Mouse (Mus musculus) intestine, embryonic 14.5 days (tissue): ENCODE measurements at regions not wholly inside any gene's neighbourhood (a gene's known extent, or its start where the extent isn't known, plus 50 kb on each side); places are given as distances from the start of the nearest gene placed in this dataset.

Experiments used
- ATAC-seq: fragments of 200-750 bp; cut with Nextera tagmentation; replicated peaks from 2 replicates; pipeline ENCODE4 v1.8.0; 2017; ENCODE audit warnings: low read depth, moderate number of reproducible peaks, moderate TSS enrichment, moderate library complexity; ENCODE audit not compliant: low FRiP score, low TSS enrichment
- DNase-seq: peaks from one replicate; pipeline ENCODE4 v3.0.0-alpha.2; 2018; ENCODE audit warnings: low spot score
- H3K27ac ChIP-seq: fragments of 300-500 bp; sonication (generic); 2 replicates; pipeline ENCODE4 v1.5.1; 2014; ENCODE audit warnings: low read depth, mild to moderate bottlenecking, control low read depth
- H3K27me3 ChIP-seq: fragments of 300-500 bp; sonication (generic); replicated peaks from 2 replicates; pipeline ENCODE4 v1.6.1; 2014; ENCODE audit warnings: low read length, control low read depth; ENCODE audit not compliant: control insufficient read depth, insufficient read depth
- H3K36me3 ChIP-seq: fragments of 300-500 bp; sonication (generic); 2 replicates; pipeline ENCODE4 v1.6.1; 2014; ENCODE audit warnings: low read length, control low read depth; ENCODE audit not compliant: control insufficient read depth, insufficient read depth
- H3K4me1 ChIP-seq: fragments of 300-500 bp; sonication (generic); replicated peaks from 2 replicates; pipeline ENCODE4 v1.6.1; 2014; ENCODE audit warnings: low read length, control low read depth, mixed read lengths; ENCODE audit not compliant: control insufficient read depth, insufficient read depth
- H3K4me2 ChIP-seq: fragments of 300-500 bp; sonication (generic); 2 replicates; pipeline ENCODE4 v1.6.1; 2014; ENCODE audit warnings: low read length
- H3K4me3 ChIP-seq: fragments of 300-500 bp; sonication (generic); 2 replicates; pipeline ENCODE4 v1.5.1; 2014; ENCODE audit warnings: low read depth, low read length, control low read depth, mixed read lengths
- H3K9ac ChIP-seq: fragments of 300-500 bp; sonication (generic); 2 replicates; pipeline ENCODE4 v1.6.1; 2014; ENCODE audit warnings: mild to moderate bottlenecking, low read length
- H3K9me3 ChIP-seq: fragments of 300-500 bp; sonication (generic); 2 replicates; pipeline ENCODE4 v1.6.1; 2016; ENCODE audit warnings: low read length, control low read depth; ENCODE audit not compliant: control insufficient read depth
- WGBS: fragments of 180-500 bp; shearing (Covaris S2); extraction: QIAGEN DNeasy Blood & Tissue Kit; methylation state at CpG from one replicate; pipeline ENCODE4 v1.1.7; 2014; 5-methylcytosine and 5-hydroxymethylcytosine counted together

GRCm38 (mm10) chr4:31463130-31463698 lies 500.7 kb upstream of the Map3k7 start:
- 91% methylated on average over 5 of the region's 5 CpGs for WGBS
- DNase-seq (no peak), ATAC-seq (no peak)

GRCm38 (mm10) chr4:31468306-31468705 lies 495.6 kb upstream of the Map3k7 start:
- no peak overlapping the region for H3K4me2 ChIP-seq
- no peaks in the 10 kb centered on the region for H3K9me3 ChIP-seq
- DNase-seq (no peak), ATAC-seq (no peak)
- H3K27ac ChIP-seq: peak overlapping the region; percentile 2; the same call in 1 of the 2 replicates
- H3K4me3 ChIP-seq: no peak overlapping the region
- H3K4me1 ChIP-seq: no peaks in the 10 kb centered on the region; the same call in 1 of the 2 replicates
- no peaks in the 10 kb centered on the region for H3K27me3 ChIP-seq
- H3K36me3 ChIP-seq: no peaks in the 10 kb centered on the region
- no peak overlapping the region for H3K9ac ChIP-seq
- 75% methylated on average over 9 of the region's 9 CpGs for WGBS

More at GRCm38 (mm10) chr4:31463130-31463698, 500.7 kb upstream of the Map3k7 start:
- Histone ChIP-seq H3K4me3 (no peak overlapping the region), H3K27me3 (no peaks in the 10 kb centered on the region), H3K9me3 (no peaks in the 10 kb centered on the region), H3K9ac (no peak overlapping the region), H3K36me3 (no peaks in the 10 kb centered on the region), H3K4me2 (no peak overlapping the region), H3K27ac (no peak overlapping the region), H3K4me1 (no peaks in the 10 kb centered on the region)

GRCm38 (mm10) chr4:31469803-31470202 lies 494.1 kb upstream of the Map3k7 start:
- peak overlapping the region; percentile 27; the same call in 1 of the 2 replicates for H3K27ac ChIP-seq
- H3K4me2 ChIP-seq: no peak overlapping the region
- no peaks in the 10 kb centered on the region for H3K36me3 ChIP-seq
- no peaks in the 10 kb centered on the region for H3K27me3 ChIP-seq
- H3K4me1 ChIP-seq: no peaks in the 10 kb centered on the region; the same call in 1 of the 2 replicates
- H3K9me3 ChIP-seq: no peaks in the 10 kb centered on the region
- DNase-seq (no peak), ATAC-seq (no peak)
- no peak overlapping the region for H3K9ac ChIP-seq
- 31% methylated on average over 4 of the region's 4 CpGs for WGBS
- no peak overlapping the region for H3K4me3 ChIP-seq

- Histone ChIP-seq H3K36me3 (no peaks in the 10 kb centered on the region), H3K9ac (no peak overlapping the region), H3K4me1 (no peaks in the 10 kb centered on the region), H3K9me3 (no peaks in the 10 kb centered on the region), H3K27ac (no peak overlapping the region), H3K4me2 (no peak overlapping the region), H3K27me3 (no peaks in the 10 kb centered on the region), H3K4me3 (no peak overlapping the region)
- no peak for ATAC-seq
- DNase-seq: no peak
- 88% methylated on average over 3 of the region's 3 CpGs for WGBS
These were observed 471.4 kb upstream of the Map3k7 start for GRCm38 (mm10) chr4:31492535-31492934.

GRCm38 (mm10) chr4:31493087-31493511 lies 470.8 kb upstream of the Map3k7 start:
- ATAC-seq (no peak), DNase-seq (no peak)
- H3K4me3 ChIP-seq: no peak overlapping the region
- H3K27ac ChIP-seq: no peak overlapping the region
- no peaks in the 10 kb centered on the region for H3K4me1 ChIP-seq
- no peak overlapping the region for H3K4me2 ChIP-seq
- no peaks in the 10 kb centered on the region for H3K9me3 ChIP-seq
- H3K27me3 ChIP-seq: no peaks in the 10 kb centered on the region
- no peak overlapping the region for H3K9ac ChIP-seq
- no peaks in the 10 kb centered on the region for H3K36me3 ChIP-seq
- 83% methylated on average over 3 of the region's 3 CpGs for WGBS

DNA sequence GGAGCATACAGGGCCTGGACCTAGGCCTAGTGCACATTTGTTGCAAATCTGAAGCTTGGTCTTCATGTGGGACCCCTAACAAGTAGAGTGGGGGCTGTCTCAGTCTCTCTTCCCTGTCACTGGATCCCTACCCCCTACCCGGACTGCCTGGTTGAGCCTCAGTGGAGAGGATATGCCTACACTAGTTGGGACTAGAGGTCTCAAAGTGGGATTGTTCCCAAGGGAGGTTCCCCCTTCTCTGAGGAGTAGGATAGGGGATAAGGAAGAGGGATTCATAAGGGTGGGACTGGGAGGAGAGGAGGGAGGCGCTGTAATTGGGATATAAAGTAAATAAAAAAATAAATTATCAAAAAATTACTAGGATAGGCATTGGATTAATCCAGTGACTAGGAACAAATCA lies 464.0 kb upstream of the Map3k7 start:
- WGBS: 95% methylated on average over 2 of the region's 2 CpGs
- Histone ChIP-seq H3K27ac (no peak overlapping the region), H3K4me2 (no peak overlapping the region), H3K9ac (no peak overlapping the region), H3K9me3 (no peaks in the 10 kb centered on the region), H3K4me3 (no peak overlapping the region), H3K27me3 (no peaks in the 10 kb centered on the region), H3K4me1 (no peaks in the 10 kb centered on the region), H3K36me3 (no peaks in the 10 kb centered on the region)
- no peak for DNase-seq
- ATAC-seq: no peak

DNA sequence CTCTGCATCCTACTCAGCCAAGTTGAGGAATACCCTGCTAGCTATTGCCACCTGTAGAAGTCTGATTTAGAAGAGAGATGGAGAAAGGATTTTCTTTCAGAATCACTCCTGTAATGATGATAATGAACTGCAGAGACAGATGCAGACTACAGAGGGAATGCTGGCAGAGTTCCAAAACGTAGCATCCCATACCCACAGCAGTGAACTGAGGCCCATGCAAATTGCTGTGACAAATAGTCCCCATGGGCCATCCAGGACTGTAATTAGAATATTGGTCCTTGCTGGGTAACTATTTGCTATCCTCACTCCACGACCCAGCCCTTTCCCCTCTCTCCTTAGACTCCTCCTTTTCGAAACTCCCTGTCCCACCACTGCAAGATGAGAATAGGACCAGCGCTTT lies 463.5 kb upstream of the Map3k7 start:
- no peak overlapping the region for H3K27ac ChIP-seq
- H3K9me3 ChIP-seq: no peaks in the 10 kb centered on the region
- no peak overlapping the region for H3K4me2 ChIP-seq
- WGBS: 77% methylated on average over 4 of the region's 4 CpGs
- no peaks in the 10 kb centered on the region for H3K27me3 ChIP-seq
- ATAC-seq (no peak), DNase-seq (no peak)
- no peaks in the 10 kb centered on the region for H3K36me3 ChIP-seq
- no peak overlapping the region for H3K9ac ChIP-seq
- H3K4me3 ChIP-seq: no peak overlapping the region
- no peaks in the 10 kb centered on the region for H3K4me1 ChIP-seq

DNA sequence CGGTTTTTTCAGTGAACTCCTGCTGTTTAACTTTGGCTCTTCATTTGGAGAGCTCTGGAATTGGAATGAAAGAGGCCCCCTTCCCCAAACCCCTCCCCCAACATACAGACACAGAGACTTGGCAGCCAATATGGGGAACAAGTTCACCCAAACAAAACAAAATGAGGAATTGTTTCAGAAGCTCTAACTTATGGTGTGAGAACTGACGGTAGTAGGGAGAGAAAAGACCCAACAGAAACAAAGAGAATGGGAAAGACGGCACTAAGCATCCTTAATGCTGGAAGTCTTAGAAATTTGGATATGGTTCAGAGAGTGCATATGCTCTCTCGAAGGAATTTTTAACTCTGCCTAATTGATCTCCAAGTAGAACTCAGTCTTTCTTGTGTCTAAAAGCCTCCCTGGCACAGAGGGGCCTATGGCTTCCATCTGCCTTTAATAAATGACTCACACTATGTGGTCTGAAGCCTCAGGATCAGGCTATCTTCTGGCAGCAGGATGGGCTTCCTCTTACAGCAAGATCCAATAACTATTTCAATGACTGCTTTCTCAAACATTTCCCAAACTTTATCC lies 438.2 kb upstream of the Map3k7 start:
- no peak overlapping the region for H3K27ac ChIP-seq

GRCm38 (mm10) chr4:31536811-31537210 lies 427.1 kb upstream of the Map3k7 start:
- 31% methylated on average over 1 of the region's 1 CpGs for WGBS
- Histone ChIP-seq H3K9ac (no peak overlapping the region), H3K4me1 (0 out of 2 replicates have a peak, but pooled peaks cover 4% of the 10 kb centered on the region), H3K27me3 (no peaks in the 10 kb centered on the region), H3K36me3 (no peaks in the 10 kb centered on the region), H3K4me3 (no peak overlapping the region), H3K27ac (no peak overlapping the region), H3K9me3 (no peaks in the 10 kb centered on the region), H3K4me2 (no peak overlapping the region)
- ATAC-seq: peak; percentile 72; the same call in 1 of the 2 replicates
- DNase-seq: no peak

More for the DNA sequence above, 438.2 kb upstream of the Map3k7 start:
- no peak for ATAC-seq
- no peaks in the 10 kb centered on the region for H3K9me3 ChIP-seq
- H3K36me3 ChIP-seq: no peaks in the 10 kb centered on the region
- no peak overlapping the region for H3K9ac ChIP-seq
- H3K4me3 ChIP-seq: no peak overlapping the region
- H3K4me2 ChIP-seq: no peak overlapping the region
- 38% methylated on average over 4 of the region's 4 CpGs for WGBS
- DNase-seq: no peak
- no peaks in the 10 kb centered on the region for H3K27me3 ChIP-seq
- H3K4me1 ChIP-seq: no peaks in the 10 kb centered on the region
